Mouse (Mus musculus) megakaryocyte, embryonic 14.5 days (primary cell): ENCODE results near the gene 2510039O18Rik. TPM values are rescaled to one million over a fixed set of nuclear protein-coding genes. Genes with fewer than 3 reads are reported as not detected.
A peak's percentile ranks its signal among the peaks of the same experiment; 100 is the strongest.

Experiments
- H3K27me3 ChIP-seq: replicated peaks from 2 replicates; pipeline ENCODE3; 2012; ENCODE audit warnings: inconsistent platforms
- H3K36me3 ChIP-seq: replicated peaks from 2 replicates; pipeline ENCODE3; 2012; ENCODE audit warnings: low read length, inconsistent platforms, mixed read lengths
- H3K4me1 ChIP-seq: 2 replicates; pipeline ENCODE4 v1.6.1; 2012; ENCODE audit warnings: inconsistent platforms
- H3K4me3 ChIP-seq: replicated peaks from 2 replicates; pipeline ENCODE3; 2012; ENCODE audit warnings: moderate library complexity, mild to moderate bottlenecking, inconsistent platforms
- H3K9me3 ChIP-seq: 2 replicates; pipeline ENCODE4 v1.6.1; 2012; ENCODE audit warnings: inconsistent platforms
- FLI1 ChIP-seq: IDR thresholded peaks from 2 replicates; pipeline ENCODE4 v1.6.1; 2012; ENCODE audit warnings: low read length, inconsistent platforms, mixed read lengths
- GATA1 ChIP-seq: IDR thresholded peaks from 3 replicates; pipeline ENCODE4 v1.6.1; 2012; ENCODE audit warnings: mixed read lengths, low read length, inconsistent platforms, borderline replicate concordance
- polyA plus RNA-seq: library from polyadenylated mRNA; stranded (reverse); fragments of >175 nt; gene quantifications from 2 replicates; pipeline ENCODE4 v1.2.3, GENCODE M21; 2012; ENCODE audit warnings: low replicate concordance; ENCODE audit not compliant: insufficient read depth

Gene 2510039O18Rik
- polyA plus RNA-seq, 1 experiment: 87.3 TPM

- TF ChIP-seq GATA1 (no peak), FLI1 (no peak)
- peaks cover 13% of the 10 kb centered on the region for H3K4me1 ChIP-seq
- peaks cover 32% of the 10 kb centered on the region for H3K36me3 ChIP-seq
- peaks cover 13% of the 10 kb centered on the region for H3K27me3 ChIP-seq
- no peaks in the 10 kb centered on the region for H3K9me3 ChIP-seq
- H3K4me3 ChIP-seq: no peak overlapping the region
Observed at GRCm38 (mm10) chr4:147909486-147909885, 31.2 kb upstream of the 2510039O18Rik start.

DNA sequence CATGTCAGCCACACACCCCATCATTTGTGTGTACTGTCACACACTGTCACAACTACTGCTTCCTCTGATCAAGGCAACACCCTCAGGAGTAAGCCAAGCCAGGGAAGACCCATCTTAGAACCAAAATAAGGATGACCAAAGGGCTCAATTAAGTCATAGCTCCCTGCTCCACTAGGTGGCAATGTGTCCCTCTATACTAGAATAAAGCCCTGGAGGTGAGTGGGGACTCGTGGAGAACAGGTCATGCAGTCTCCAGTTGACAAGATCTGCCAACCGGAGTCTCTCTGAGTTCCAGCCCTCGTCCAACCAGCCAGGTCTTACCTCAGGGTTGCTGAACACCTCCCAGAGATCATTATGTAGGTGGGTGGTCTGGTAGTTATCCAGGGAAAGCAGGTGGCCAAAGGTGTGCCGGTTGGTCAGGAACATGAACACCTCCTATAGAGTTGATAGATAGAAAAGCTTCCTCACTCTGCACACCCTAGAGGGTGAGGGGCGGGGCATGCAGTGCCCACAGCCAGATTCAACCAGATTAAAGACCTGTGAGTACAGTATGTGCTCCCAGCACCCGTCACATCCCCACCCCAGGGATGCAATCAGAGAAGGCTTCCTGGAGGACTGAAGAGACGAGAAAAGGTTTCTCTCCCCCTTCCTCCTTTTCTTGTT lies 22.1 kb upstream of the 2510039O18Rik start:
- H3K4me1 ChIP-seq: peaks cover 17% of the 10 kb centered on the region; the same call in 1 of the 2 replicates
- H3K4me3 ChIP-seq: no peak overlapping the region
- TF ChIP-seq FLI1: no peak
- TF ChIP-seq GATA1: no peak
- peaks cover 67% of the 10 kb centered on the region for H3K36me3 ChIP-seq
- H3K27me3 ChIP-seq: peaks cover 3% of the 10 kb centered on the region
- H3K9me3 ChIP-seq: peaks cover 1% of the 10 kb centered on the region; the same call in 1 of the 2 replicates

DNA sequence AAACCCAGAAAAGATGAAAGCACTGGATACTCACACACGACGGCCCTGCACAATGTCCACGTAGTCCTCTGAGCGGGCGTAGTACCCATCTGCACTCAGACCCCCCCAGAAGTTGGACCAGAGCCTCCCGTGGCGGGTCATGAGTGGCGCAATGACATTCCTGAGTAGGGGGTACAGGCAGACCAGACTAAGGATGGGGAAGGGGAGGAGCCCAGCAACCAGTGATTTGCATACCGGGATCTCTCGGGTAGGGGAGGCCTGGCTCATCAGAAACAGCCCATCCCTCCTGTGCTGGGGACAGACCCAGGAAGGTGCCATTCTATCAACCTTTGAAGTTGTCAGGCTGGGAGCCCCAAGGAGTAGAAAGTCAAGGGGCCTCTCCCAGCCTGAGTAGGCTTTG lies 19.7 kb upstream of the 2510039O18Rik start:
- TF ChIP-seq FLI1: no peak
- no peak for TF ChIP-seq GATA1
- H3K36me3 ChIP-seq: peaks cover 70% of the 10 kb centered on the region
- H3K4me1 ChIP-seq: peaks cover 17% of the 10 kb centered on the region; the same call in 1 of the 2 replicates
- H3K4me3 ChIP-seq: no peak overlapping the region
- H3K27me3 ChIP-seq: peaks cover 8% of the 10 kb centered on the region
- H3K9me3 ChIP-seq: peaks cover 5% of the 10 kb centered on the region; the same call in 1 of the 2 replicates

GRCm38 (mm10) chr4:147922341-147922740 lies 18.4 kb upstream of the 2510039O18Rik start:
- no peak for TF ChIP-seq GATA1
- no peak for TF ChIP-seq FLI1
- Histone ChIP-seq H3K27me3 (peaks cover 9% of the 10 kb centered on the region), H3K4me1 (peaks cover 17% of the 10 kb centered on the region; the same call in 1 of the 2 replicates), H3K9me3 (peaks cover 5% of the 10 kb centered on the region; the same call in 1 of the 2 replicates), H3K4me3 (no peak overlapping the region), H3K36me3 (peaks cover 70% of the 10 kb centered on the region)

DNA sequence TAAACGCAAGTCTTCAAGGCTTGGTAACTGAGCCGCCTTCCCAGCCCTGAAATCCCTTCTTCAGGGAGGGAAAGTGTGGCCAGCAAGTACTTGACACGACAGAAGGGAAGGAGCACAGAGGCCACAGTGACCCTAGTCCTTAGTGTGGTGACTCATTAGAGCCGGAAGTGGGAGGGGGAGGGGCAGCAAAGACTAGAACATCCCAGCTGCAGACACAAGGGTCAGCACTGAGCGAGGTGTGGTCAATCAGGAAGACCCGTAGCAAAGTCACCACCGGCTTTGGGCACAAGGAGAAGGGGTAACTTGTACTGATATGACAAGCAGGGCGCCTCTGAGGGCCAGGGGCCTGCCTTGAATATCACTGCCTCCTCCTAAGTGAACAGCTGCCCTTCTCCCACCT lies 13.0 kb upstream of the 2510039O18Rik start:
- TF ChIP-seq GATA1: no peak
- TF ChIP-seq FLI1: no peak
- H3K36me3 ChIP-seq: peaks cover 62% of the 10 kb centered on the region
- peaks cover 14% of the 10 kb centered on the region for H3K27me3 ChIP-seq

DNA sequence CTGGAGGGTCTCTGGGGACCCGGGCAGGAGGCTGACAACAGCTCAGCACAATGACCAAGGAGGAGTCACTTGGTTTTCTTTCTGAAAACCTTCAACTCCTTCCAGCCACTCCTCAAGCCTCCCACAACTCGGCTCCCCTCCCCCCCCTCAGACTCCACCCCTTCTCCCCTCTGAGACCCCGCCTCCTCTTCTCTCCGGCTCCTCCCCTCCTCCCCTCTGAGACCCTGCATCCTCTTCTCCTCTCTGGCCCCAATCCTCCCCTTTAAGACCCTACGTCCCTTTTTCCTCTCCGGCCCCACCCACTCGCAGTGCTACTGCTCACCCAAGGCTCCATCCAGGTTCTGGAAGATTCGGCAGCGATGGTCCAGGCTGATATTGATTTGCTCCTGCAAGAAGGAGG lies 12.6 kb upstream of the 2510039O18Rik start:
- no peak for TF ChIP-seq GATA1
- no peak for TF ChIP-seq FLI1
- H3K4me3 ChIP-seq: no peak overlapping the region

More for the DNA sequence above, 13.0 kb upstream of the 2510039O18Rik start:
- peaks cover 5% of the 10 kb centered on the region; the same call in 1 of the 2 replicates for H3K9me3 ChIP-seq
- H3K4me3 ChIP-seq: peak overlapping the region; percentile 69
- H3K4me1 ChIP-seq: peaks cover 22% of the 10 kb centered on the region

DNA sequence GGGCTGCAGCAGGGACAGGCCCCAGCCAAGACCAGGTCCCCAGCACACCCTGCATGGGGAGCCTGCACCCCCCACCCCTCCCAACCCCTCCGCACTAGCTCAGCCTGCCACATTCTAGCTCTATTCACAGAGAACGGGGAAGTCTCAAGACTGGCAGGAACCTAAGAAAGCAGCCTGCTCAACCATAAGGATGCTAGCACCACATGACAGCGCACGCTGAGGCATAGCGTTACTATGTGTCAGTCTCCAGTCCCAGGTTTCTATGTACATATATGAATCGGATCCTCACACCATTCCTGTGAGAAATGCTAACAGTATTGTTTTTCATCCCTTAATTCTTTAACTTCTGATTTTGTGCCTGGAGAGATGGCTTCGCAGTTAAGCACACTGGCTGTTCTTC lies 12.2 kb upstream of the 2510039O18Rik start:
- no peak overlapping the region for H3K4me3 ChIP-seq
- H3K9me3 ChIP-seq: peaks cover 4% of the 10 kb centered on the region; the same call in 1 of the 2 replicates
- TF ChIP-seq GATA1 (no peak), FLI1 (no peak)
- H3K36me3 ChIP-seq: peaks cover 53% of the 10 kb centered on the region
- H3K27me3 ChIP-seq: peaks cover 17% of the 10 kb centered on the region
- peaks cover 21% of the 10 kb centered on the region for H3K4me1 ChIP-seq

More for the DNA sequence above, 12.6 kb upstream of the 2510039O18Rik start:
- Histone ChIP-seq H3K36me3 (peaks cover 57% of the 10 kb centered on the region), H3K9me3 (peaks cover 5% of the 10 kb centered on the region; the same call in 1 of the 2 replicates), H3K4me1 (peaks cover 22% of the 10 kb centered on the region), H3K27me3 (peaks cover 16% of the 10 kb centered on the region)

- peaks cover 20% of the 10 kb centered on the region for H3K27me3 ChIP-seq
- H3K9me3 ChIP-seq: no peaks in the 10 kb centered on the region
- H3K4me3 ChIP-seq: no peak overlapping the region
- no peak for TF ChIP-seq FLI1
- TF ChIP-seq GATA1: no peak
- H3K4me1 ChIP-seq: peaks cover 38% of the 10 kb centered on the region
- peaks cover 36% of the 10 kb centered on the region for H3K36me3 ChIP-seq
Observed at GRCm38 (mm10) chr4:147930946-147931345, 9.7 kb upstream of the 2510039O18Rik start.

- no peak for TF ChIP-seq FLI1
- no peak for TF ChIP-seq GATA1
- Histone ChIP-seq H3K4me3 (no peak overlapping the region), H3K4me1 (peaks cover 60% of the 10 kb centered on the region), H3K9me3 (no peaks in the 10 kb centered on the region), H3K36me3 (peaks cover 25% of the 10 kb centered on the region), H3K27me3 (peaks cover 18% of the 10 kb centered on the region)
Observed at GRCm38 (mm10) chr4:147934134-147934533, 6.6 kb upstream of the 2510039O18Rik start.

GRCm38 (mm10) chr4:147934611-147935010 lies 6.1 kb upstream of the 2510039O18Rik start:
- no peak overlapping the region for H3K4me3 ChIP-seq
- peaks cover 20% of the 10 kb centered on the region for H3K36me3 ChIP-seq
- no peak for TF ChIP-seq FLI1
- no peak for TF ChIP-seq GATA1
- no peaks in the 10 kb centered on the region for H3K9me3 ChIP-seq
- H3K27me3 ChIP-seq: peaks cover 18% of the 10 kb centered on the region
- peaks cover 64% of the 10 kb centered on the region for H3K4me1 ChIP-seq
